In genomic region chr2:140853538-140853937, GRCm38 (mm10) we compare ENCODE assay signal across 15 mouse cellular contexts.
"Had no signal": no experiment of that assay in that cellular context is flagged by ENCODE, and none has a peak within 500 bp of the region (broad histone marks: within the 10 kb centered on the region; RNA-seq: fewer than 3 reads in every experiment).

No protein-coding gene starts in this region.

- H3K9ac ChIP-seq: limb, embryonic 13.5 days; liver, embryonic 15.5 days; midbrain, embryonic 15.5 days had no signal

- H3K27ac ChIP-seq: limb, embryonic 13.5 days; liver, embryonic 15.5 days; midbrain, embryonic 15.5 days had no signal

- H3K9me3 ChIP-seq: limb, embryonic 13.5 days; liver, embryonic 15.5 days; midbrain, embryonic 15.5 days had no signal

- H3K36me3 ChIP-seq: limb, embryonic 13.5 days; liver, embryonic 15.5 days; midbrain, embryonic 15.5 days had no signal

- H3K4me2 ChIP-seq: limb, embryonic 13.5 days; liver, embryonic 15.5 days; midbrain, embryonic 11.5 days; midbrain, embryonic 15.5 days had no signal

- H3K4me1 ChIP-seq: limb, embryonic 13.5 days; liver, embryonic 15.5 days; megakaryocyte, embryonic 14.5 days; midbrain, embryonic 15.5 days had no signal

- DNase-seq: kidney, adult 9 months; kidney, postnatal 14 days; left cerebral cortex, postnatal 4 days; lung, adult 2 months; lung, postnatal 36 days; right cerebral cortex, adult 18-20 months; right cerebral cortex, postnatal 25 days; thymus, adult 18-20 months; thymus, postnatal 14 days had no signal

- ATAC-seq: lung, postnatal 0 days; midbrain, embryonic 15.5 days had no signal

- H3K4me3 ChIP-seq: limb, embryonic 13.5 days; liver, embryonic 15.5 days; megakaryocyte, embryonic 14.5 days; midbrain, embryonic 15.5 days had no signal

- H3K27me3 ChIP-seq: limb, embryonic 13.5 days; liver, embryonic 15.5 days; megakaryocyte, embryonic 14.5 days; midbrain, embryonic 15.5 days had no signal
